Mouse (Mus musculus) spleen, adult 12 weeks (tissue): ENCODE measurements around the gene Clint1.

Experiments used
- DNase-seq: peaks from one replicate; pipeline ENCODE4 v3.0.0; 2022; ENCODE audit warnings: low spot score

Gene Clint1

GRCm38 (mm10) chr11:45932771-45933170 lies 80.9 kb downstream of the Clint1 start:
- DNase-seq: no peak

GRCm38 (mm10) chr11:45937478-45937877 lies 85.6 kb downstream of the Clint1 start:
- no peak for DNase-seq

GRCm38 (mm10) chr11:45938917-45939316 lies 87.1 kb downstream of the Clint1 start:
- no peak for DNase-seq

- no peak for DNase-seq
Measured at GRCm38 (mm10) chr11:45942281-45942680, 90.4 kb downstream of the Clint1 start.

GRCm38 (mm10) chr11:45943108-45943705 lies 91.4 kb downstream of the Clint1 start:
- no peak for DNase-seq

GRCm38 (mm10) chr11:45943891-45944642 lies 92.2 kb downstream of the Clint1 start:
- no peak for DNase-seq

GRCm38 (mm10) chr11:45944643-45945156 lies 92.8 kb downstream of the Clint1 start, which contains the start of gene Lsm11:
TSS of gene Lsm11 (minus strand) at chr11:45944935.
- DNase-seq: peak; percentile 99

- no peak for DNase-seq
Measured at GRCm38 (mm10) chr11:45946796-45947195, 94.9 kb downstream of the Clint1 start.

GRCm38 (mm10) chr11:45947491-45947890 lies 95.6 kb downstream of the Clint1 start:
- no peak for DNase-seq

- DNase-seq: peak; percentile 88
Measured at GRCm38 (mm10) chr11:45955127-45955627, 103.3 kb downstream of the Clint1 start, which contains the start of gene Thg1l. TSS of gene Thg1l (minus strand) at chr11:45955494.

GRCm38 (mm10) chr11:45959598-45959997 lies 107.7 kb downstream of the Clint1 start:
- no peak for DNase-seq

GRCm38 (mm10) chr11:45960003-45960402 lies 108.2 kb downstream of the Clint1 start:
- no peak for DNase-seq
